Mouse (Mus musculus): ENCODE data around the gene Park7.

- TF ChIP-seq POLR2A (IDR thresholded peaks at IDR 0.05; ENCODE audit: low read depth, low read length), result no peak
- TF ChIP-seq CTCF (IDR thresholded peaks at IDR 0.05; ENCODE audit: extremely low read depth, insufficient read length, insufficient replicate concordance, low read depth, low read length), result no peak
These were observed 61.8 kb downstream of the Park7 start for GRCm38 (mm10) chr4:150852479-150852878.

Data from small intestine, adult 2 months (tissue).